Mouse (Mus musculus) heart, embryonic 16.5 days (tissue): ENCODE measurements around the gene Gstm4. TPM values are rescaled to one million over a fixed set of nuclear protein-coding genes. Genes with fewer than 3 reads are reported as not detected.

Experiments used
- ATAC-seq: fragments of 200-750 bp; cut with Nextera tagmentation; replicated peaks from 2 replicates; pipeline ENCODE4 v1.8.0; 2017; ENCODE audit warnings: moderate number of reproducible peaks; ENCODE audit not compliant: insufficient read depth, low FRiP score; ENCODE audit errors: extremely low read depth
- H3K27ac ChIP-seq: fragments of 300-500 bp; sonication (generic); 2 replicates; pipeline ENCODE4 v1.5.1; 2014; ENCODE audit warnings: mild to moderate bottlenecking, low read length, control low read depth, moderate library complexity
- H3K27me3 ChIP-seq: fragments of 300-500 bp; sonication (generic); 2 replicates; pipeline ENCODE4 v1.6.1; 2014; ENCODE audit warnings: low read length, mixed read lengths; ENCODE audit not compliant: control insufficient read depth, insufficient read depth
- H3K36me3 ChIP-seq: fragments of 300-500 bp; sonication (generic); 2 replicates; pipeline ENCODE4 v1.6.1; 2014; ENCODE audit not compliant: control insufficient read depth, insufficient read depth
- H3K4me1 ChIP-seq: fragments of 300-500 bp; sonication (generic); 2 replicates; pipeline ENCODE4 v1.6.1; 2014; ENCODE audit warnings: low read length, mixed read lengths; ENCODE audit not compliant: control insufficient read depth, insufficient read depth
- H3K4me2 ChIP-seq: fragments of 300-500 bp; sonication (generic); 2 replicates; pipeline ENCODE4 v1.6.1; 2014; ENCODE audit warnings: low read depth, mild to moderate bottlenecking, control low read depth, low read length
- H3K4me3 ChIP-seq: fragments of 300-500 bp; sonication (generic); 2 replicates; pipeline ENCODE4 v1.5.1; 2014; ENCODE audit warnings: mild to moderate bottlenecking, control low read depth, low read length
- H3K9ac ChIP-seq: fragments of 300-500 bp; sonication (generic); 2 replicates; pipeline ENCODE4 v1.6.1; 2014; ENCODE audit warnings: low read length, control low read depth
- H3K9me3 ChIP-seq: fragments of 300-500 bp; sonication (generic); replicated peaks from 2 replicates; pipeline ENCODE4 v1.6.1; 2016; ENCODE audit warnings: low read length; ENCODE audit not compliant: control insufficient read depth
- WGBS: fragments of 180-500 bp; shearing (Covaris S2); extraction: QIAGEN DNeasy Blood & Tissue Kit; methylation state at CpG from one replicate; pipeline ENCODE4 v1.1.7; 2014; 5-methylcytosine and 5-hydroxymethylcytosine counted together
- polyA plus RNA-seq: library from polyadenylated mRNA; unstranded; fragments of >200 nt; fragmentation: Nextera tagmentation; extraction: Ambion mirVana; gene quantifications from 2 replicates; pipeline ENCODE4 v1.2.1, GENCODE M21; 2015

Gene Gstm4
- polyA plus RNA-seq, 1 experiment from 2014 or later = 17.6 TPM

- peak within 1 kb of the TSS; percentile 90 for H3K27ac ChIP-seq
- peak; percentile 24 for ATAC-seq
- WGBS = under 1% methylated on average over 29 of the region's 29 CpGs
- no peaks in the 10 kb centered on the region for H3K9me3 ChIP-seq
- peak within 1 kb of the TSS; percentile 81 for H3K9ac ChIP-seq
- peaks cover 56% of the 10 kb centered on the region for H3K4me1 ChIP-seq
- no peaks in the 10 kb centered on the region for H3K36me3 ChIP-seq
- peak within 1 kb of the TSS; percentile 97 for H3K4me2 ChIP-seq
- H3K27me3 ChIP-seq = no peaks in the 10 kb centered on the region
- peak within 1 kb of the TSS; percentile 81 for H3K4me3 ChIP-seq
Measured at GRCm38 (mm10) chr3:108086470-108086979, 41.8 kb upstream of the Gstm4 start, which contains the start of gene Ampd2. Gene Ampd2, minus strand, starts transcription at chr3:108086651.

GRCm38 (mm10) chr3:108085721-108086469 is 41.2 kb upstream of the Gstm4 start:
- H3K27ac ChIP-seq = peak overlapping the region; percentile 90
- H3K4me1 ChIP-seq = peaks cover 57% of the 10 kb centered on the region
- H3K36me3 ChIP-seq = no peaks in the 10 kb centered on the region
- peak overlapping the region; percentile 81 for H3K4me3 ChIP-seq
- ATAC-seq = peak; percentile 81
- WGBS = under 1% methylated on average over 31 of the region's 31 CpGs
- no peaks in the 10 kb centered on the region for H3K27me3 ChIP-seq
- peak overlapping the region; percentile 81 for H3K9ac ChIP-seq
- no peaks in the 10 kb centered on the region for H3K9me3 ChIP-seq
- peak overlapping the region; percentile 97 for H3K4me2 ChIP-seq

- Histone ChIP-seq H3K36me3 (peaks cover 2% of the 10 kb centered on the region; the same call in 1 of the 2 replicates), H3K9me3 (no peaks in the 10 kb centered on the region), H3K27me3 (no peaks in the 10 kb centered on the region), H3K4me2 (peak overlapping the region; percentile 97), H3K4me3 (peak overlapping the region; percentile 81), H3K4me1 (peaks cover 56% of the 10 kb centered on the region), H3K9ac (peak overlapping the region; percentile 81), H3K27ac (peak overlapping the region; percentile 90)
- WGBS = 0% methylated on average over 14 of the region's 14 CpGs
- ATAC-seq = peak; percentile 86
Measured at GRCm38 (mm10) chr3:108085281-108085720, 40.6 kb upstream of the Gstm4 start.

GRCm38 (mm10) chr3:108084767-108085270 is 40.1 kb upstream of the Gstm4 start:
- ATAC-seq = no peak
- H3K4me1 ChIP-seq = peaks cover 54% of the 10 kb centered on the region
- H3K36me3 ChIP-seq = peaks cover 2% of the 10 kb centered on the region; the same call in 1 of the 2 replicates
- no peaks in the 10 kb centered on the region for H3K9me3 ChIP-seq
- H3K27me3 ChIP-seq = no peaks in the 10 kb centered on the region
- WGBS = 11% methylated on average over 13 of the region's 13 CpGs
- peak overlapping the region; percentile 81 for H3K4me3 ChIP-seq
- H3K9ac ChIP-seq = peak overlapping the region; percentile 81
- H3K4me2 ChIP-seq = peak overlapping the region; percentile 97
- peak overlapping the region; percentile 90 for H3K27ac ChIP-seq

GRCm38 (mm10) chr3:108083904-108084407 is 39.3 kb upstream of the Gstm4 start:
- no peaks in the 10 kb centered on the region for H3K9me3 ChIP-seq
- H3K27ac ChIP-seq = no peak overlapping the region
- no peaks in the 10 kb centered on the region for H3K27me3 ChIP-seq
- H3K36me3 ChIP-seq = peaks cover 7% of the 10 kb centered on the region
- peaks cover 51% of the 10 kb centered on the region for H3K4me1 ChIP-seq
- no peak for ATAC-seq
- WGBS = 61% methylated on average over 4 of the region's 4 CpGs
- peak overlapping the region; percentile 97 for H3K4me2 ChIP-seq
- H3K9ac ChIP-seq = no peak overlapping the region
- H3K4me3 ChIP-seq = no peak overlapping the region

- Histone ChIP-seq H3K4me1 (peaks cover 48% of the 10 kb centered on the region), H3K4me2 (no peak overlapping the region), H3K27ac (no peak overlapping the region), H3K4me3 (no peak overlapping the region), H3K36me3 (peaks cover 13% of the 10 kb centered on the region), H3K27me3 (no peaks in the 10 kb centered on the region), H3K9me3 (no peaks in the 10 kb centered on the region), H3K9ac (no peak overlapping the region)
- no peak for ATAC-seq
- WGBS = 35% methylated on average over 2 of the region's 2 CpGs
Measured at GRCm38 (mm10) chr3:108083161-108083560, 38.5 kb upstream of the Gstm4 start.

GRCm38 (mm10) chr3:108082251-108082875 is 37.7 kb upstream of the Gstm4 start:
- H3K27me3 ChIP-seq = no peaks in the 10 kb centered on the region
- peak overlapping the region; percentile 39 for H3K27ac ChIP-seq
- H3K9ac ChIP-seq = 0 out of 2 replicates have a peak overlapping the region, but pooled peaks have one; percentile 32
- H3K4me1 ChIP-seq = peaks cover 47% of the 10 kb centered on the region
- H3K4me3 ChIP-seq = no peak overlapping the region
- H3K9me3 ChIP-seq = no peaks in the 10 kb centered on the region
- 68% methylated on average over 1 of the region's 1 CpGs for WGBS
- peak overlapping the region; percentile 31 for H3K4me2 ChIP-seq
- no peak for ATAC-seq
- peaks cover 17% of the 10 kb centered on the region for H3K36me3 ChIP-seq

GRCm38 (mm10) chr3:108081681-108082080 is 37.0 kb upstream of the Gstm4 start:
- Histone ChIP-seq H3K9me3 (no peaks in the 10 kb centered on the region), H3K4me2 (peak overlapping the region; percentile 31; the same call in 1 of the 2 replicates), H3K36me3 (peaks cover 22% of the 10 kb centered on the region), H3K9ac (no peak overlapping the region), H3K4me3 (no peak overlapping the region), H3K27me3 (no peaks in the 10 kb centered on the region), H3K4me1 (peaks cover 41% of the 10 kb centered on the region), H3K27ac (peak overlapping the region; percentile 39; the same call in 1 of the 2 replicates)
- 40% methylated on average over 4 of the region's 4 CpGs for WGBS
- ATAC-seq = no peak
